Mouse (Mus musculus): ENCODE data around the gene Gcgr. TPM values are rescaled to one million over a fixed set of nuclear protein-coding genes. Genes with fewer than 3 reads are reported as not detected.
"Not testable (repeated sequence)": the region's sequence is repeated elsewhere in the genome, so short reads cannot be mapped to it uniquely, and the experiment has no call there.

Gene Gcgr
- polyA plus RNA-seq, 1 experiment from 2014 or later, result 2.8 TPM

DNA sequence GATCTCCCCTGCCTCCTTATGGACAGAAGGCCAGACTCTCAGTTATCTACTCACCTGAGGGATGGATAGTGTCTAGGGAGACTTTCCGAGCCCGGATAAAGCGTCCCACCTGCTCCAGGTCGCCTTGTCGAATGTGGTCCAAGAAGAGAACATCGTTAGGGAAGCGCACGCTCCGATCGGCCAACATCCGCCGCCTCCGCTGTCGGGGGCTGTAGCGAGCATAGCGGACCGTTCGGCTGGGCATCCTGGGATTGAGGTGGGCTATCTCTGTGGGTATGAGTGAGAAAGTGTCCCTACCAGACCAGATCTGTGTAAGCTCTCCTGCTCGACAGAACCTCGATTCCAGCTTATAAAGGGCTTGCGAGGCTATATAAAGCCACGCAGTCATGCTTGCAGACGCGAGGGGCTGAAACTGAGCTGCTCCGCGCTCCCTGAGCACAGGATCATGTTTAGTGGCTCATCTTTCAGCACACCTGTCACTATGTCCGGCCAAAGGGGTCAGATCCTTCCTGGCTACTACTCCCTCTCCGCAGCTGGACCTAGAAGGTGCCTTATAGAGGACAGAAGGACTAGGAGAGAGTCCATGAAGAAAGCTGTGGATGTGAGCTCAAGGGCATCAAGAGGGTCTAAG, 20.4 kb downstream of the Gcgr start, which contains the start of gene Ppp1r27:
TSS of gene Ppp1r27 (minus strand) at position 323 of the 631 bp plus-strand sequence.
- Histone ChIP-seq H3K4me2 (peak within 1 kb of the TSS; percentile 87), H3K4me1 (replicated peaks) (peaks cover 39% of the 10 kb centered on the region), H3K9ac (peak within 1 kb of the TSS; percentile 97), H3K36me3 (no peaks in the 10 kb centered on the region), H3K27ac (peak within 1 kb of the TSS; percentile 94), H3K27me3 (no peaks in the 10 kb centered on the region), H3K9me3 (replicated peaks) (no peaks in the 10 kb centered on the region), H3K4me3 (peak within 1 kb of the TSS; percentile 96)
- 90% methylated on average over 28 of the region's 28 CpGs for WGBS
- ATAC-seq (replicated peaks; ENCODE audit: insufficient number of reproducible peaks, insufficient read depth, low FRiP score, low read depth), result no peak

DNA sequence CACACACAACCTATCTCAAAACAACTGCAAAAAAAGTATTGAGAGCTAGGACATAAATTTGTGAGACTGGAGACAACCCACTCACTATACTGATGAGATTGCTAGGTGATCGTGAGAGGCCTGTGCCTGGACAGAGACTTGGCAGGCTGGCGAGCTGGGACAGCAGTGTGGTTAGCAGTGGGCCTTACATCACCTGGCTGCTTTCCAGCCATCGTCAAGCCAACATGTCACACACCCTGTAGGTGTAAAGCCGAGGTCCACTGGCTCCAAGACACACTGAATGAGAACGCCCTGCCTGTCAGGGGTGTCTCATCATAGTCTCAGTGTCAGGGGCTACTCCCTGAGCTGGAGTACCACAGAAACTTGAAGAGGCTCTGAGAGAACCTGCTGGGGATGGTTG, 22.2 kb downstream of the Gcgr start:
- no peak overlapping the region for H3K4me3 ChIP-seq
- H3K9ac ChIP-seq, result no peak overlapping the region
- no peaks in the 10 kb centered on the region for H3K36me3 ChIP-seq
- 52% methylated on average over 5 of the region's 5 CpGs for WGBS
- H3K27me3 ChIP-seq, result no peaks in the 10 kb centered on the region
- H3K4me1 ChIP-seq (replicated peaks), result peaks cover 29% of the 10 kb centered on the region
- H3K4me2 ChIP-seq, result no peak overlapping the region
- no peak overlapping the region for H3K27ac ChIP-seq
- no peaks in the 10 kb centered on the region for H3K9me3 ChIP-seq (replicated peaks)
- ATAC-seq (replicated peaks; ENCODE audit: insufficient number of reproducible peaks, insufficient read depth, low FRiP score, low read depth), result no peak

GRCm38 (mm10) chr11:120554834-120555233, 24.3 kb downstream of the Gcgr start:
- no peak overlapping the region for H3K9ac ChIP-seq
- H3K4me2 ChIP-seq, result no peak overlapping the region
- 0 out of 2 replicates have a peak, but pooled peaks have one; percentile 24 for ATAC-seq (replicated peaks; ENCODE audit: insufficient number of reproducible peaks, insufficient read depth, low FRiP score, low read depth)

DNA sequence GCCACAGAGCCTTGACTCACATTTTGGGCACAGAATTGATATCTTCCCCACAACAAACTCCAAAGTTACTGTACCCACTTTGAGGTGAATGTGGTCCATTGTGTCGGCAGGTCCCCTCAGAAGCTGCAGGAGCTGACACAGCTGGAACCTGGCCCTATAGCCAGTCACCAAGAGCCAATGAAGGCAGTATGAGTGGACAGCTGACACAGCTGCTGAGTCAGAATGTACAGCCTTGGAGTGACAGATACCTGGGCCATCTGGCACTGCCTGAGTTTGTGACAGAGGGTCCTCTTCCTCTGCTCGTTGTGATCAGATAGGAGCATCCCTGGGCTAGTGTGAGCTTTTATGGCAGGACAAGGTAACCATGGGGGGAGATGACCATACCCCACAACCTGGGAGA, 24.8 kb downstream of the Gcgr start:
- WGBS, result 44% methylated on average over 2 of the region's 2 CpGs
- Histone ChIP-seq H3K4me1 (replicated peaks) (peaks cover 12% of the 10 kb centered on the region), H3K36me3 (peaks cover 16% of the 10 kb centered on the region), H3K4me2 (no peak overlapping the region), H3K27me3 (no peaks in the 10 kb centered on the region), H3K9ac (no peak overlapping the region), H3K4me3 (no peak overlapping the region), H3K27ac (peak overlapping the region; percentile 38; the same call in 1 of the 2 replicates), H3K9me3 (replicated peaks) (no peaks in the 10 kb centered on the region)
- ATAC-seq (replicated peaks; ENCODE audit: insufficient number of reproducible peaks, insufficient read depth, low FRiP score, low read depth), result 0 out of 2 replicates have a peak, but pooled peaks have one; percentile 43

More at GRCm38 (mm10) chr11:120554834-120555233, 24.3 kb downstream of the Gcgr start:
- peak overlapping the region; percentile 44; the same call in 1 of the 2 replicates for H3K27ac ChIP-seq
- WGBS, result 28% methylated on average over 7 of the region's 7 CpGs
- H3K27me3 ChIP-seq, result no peaks in the 10 kb centered on the region
- H3K4me1 ChIP-seq (replicated peaks), result peaks cover 16% of the 10 kb centered on the region
- peaks cover 11% of the 10 kb centered on the region; the same call in 1 of the 2 replicates for H3K36me3 ChIP-seq
- no peaks in the 10 kb centered on the region for H3K9me3 ChIP-seq (replicated peaks)
- no peak overlapping the region for H3K4me3 ChIP-seq

- WGBS, result 87% methylated on average over 6 of the region's 6 CpGs
- Histone ChIP-seq H3K4me1 (replicated peaks) (peaks cover 11% of the 10 kb centered on the region; the same call in 1 of the 2 replicates), H3K36me3 (peaks cover 52% of the 10 kb centered on the region)
- H3K4me3 ChIP-seq; H3K27ac ChIP-seq; H3K9ac ChIP-seq; ATAC-seq (replicated peaks; ENCODE audit: insufficient number of reproducible peaks, insufficient read depth, low FRiP score, low read depth); H3K27me3 ChIP-seq; H3K9me3 ChIP-seq (replicated peaks); H3K4me2 ChIP-seq: not testable (repeated sequence)
These were observed 28.3 kb downstream of the Gcgr start for GRCm38 (mm10) chr11:120558843-120559242.

GRCm38 (mm10) chr11:120560952-120561728, 30.6 kb downstream of the Gcgr start:
- 91% methylated on average over 13 of the region's 13 CpGs for WGBS
- no peaks in the 10 kb centered on the region for H3K27me3 ChIP-seq
- no peaks in the 10 kb centered on the region for H3K9me3 ChIP-seq (replicated peaks)
- 0 out of 2 replicates have a peak, but pooled peaks have one; percentile 31 for ATAC-seq (replicated peaks; ENCODE audit: insufficient number of reproducible peaks, insufficient read depth, low FRiP score, low read depth)
- H3K4me1 ChIP-seq (replicated peaks), result no peaks in the 10 kb centered on the region
- H3K9ac ChIP-seq, result no peak overlapping the region
- H3K36me3 ChIP-seq, result peaks cover 72% of the 10 kb centered on the region
- H3K27ac ChIP-seq, result no peak overlapping the region
- no peak overlapping the region for H3K4me3 ChIP-seq
- no peak overlapping the region for H3K4me2 ChIP-seq

DNA sequence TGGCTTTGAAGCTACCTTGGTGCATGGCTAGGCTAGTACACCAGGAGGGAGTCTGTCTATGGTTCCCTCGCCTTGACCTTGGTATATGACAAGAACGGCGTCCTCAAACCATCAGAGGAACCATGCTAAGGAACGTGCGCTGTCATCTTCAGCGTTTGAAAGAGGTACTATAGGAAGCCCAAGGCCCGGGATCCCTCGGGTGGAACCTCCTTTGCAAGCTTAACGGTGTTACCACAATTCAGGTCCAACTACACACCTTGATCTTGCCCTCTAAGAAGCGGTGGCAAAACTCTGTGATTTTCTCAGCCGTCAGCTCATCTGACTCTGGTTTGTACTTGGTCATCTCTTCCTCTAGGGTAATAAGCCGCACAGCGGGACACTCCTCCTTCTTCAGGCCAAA, 32.5 kb downstream of the Gcgr start:
- no peak for ATAC-seq (replicated peaks; ENCODE audit: insufficient number of reproducible peaks, insufficient read depth, low FRiP score, low read depth)
- Histone ChIP-seq H3K4me3 (no peak overlapping the region), H3K9ac (no peak overlapping the region), H3K27me3 (no peaks in the 10 kb centered on the region), H3K27ac (no peak overlapping the region), H3K4me2 (no peak overlapping the region), H3K4me1 (replicated peaks) (no peaks in the 10 kb centered on the region), H3K36me3 (peaks cover 90% of the 10 kb centered on the region), H3K9me3 (replicated peaks) (no peaks in the 10 kb centered on the region)
- 95% methylated on average over 13 of the region's 13 CpGs for WGBS

DNA sequence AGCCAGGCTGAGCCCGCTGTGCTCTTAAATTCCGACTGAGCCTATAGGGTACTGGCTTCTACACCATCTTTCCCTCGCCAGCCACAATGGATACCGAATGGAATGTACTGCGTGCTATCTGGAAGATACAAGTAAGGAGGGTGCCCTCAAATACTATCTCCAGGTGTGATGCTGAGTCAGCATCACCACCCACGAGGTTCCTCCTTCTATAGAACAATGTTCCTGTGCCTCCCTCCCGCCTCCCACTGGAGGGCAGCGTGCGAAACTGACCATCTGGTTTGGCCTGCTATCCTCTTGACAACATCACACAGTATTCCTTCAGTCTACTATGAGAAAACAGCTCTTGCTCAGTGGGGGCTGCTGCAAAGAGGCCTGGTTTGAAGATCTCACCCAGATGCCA, 34.6 kb downstream of the Gcgr start:
- peaks cover 93% of the 10 kb centered on the region for H3K36me3 ChIP-seq
- 80% methylated on average over 9 of the region's 9 CpGs for WGBS
- H3K4me3 ChIP-seq, result no peak overlapping the region
- H3K4me2 ChIP-seq, result no peak overlapping the region
- H3K9me3 ChIP-seq (replicated peaks), result no peaks in the 10 kb centered on the region
- no peak overlapping the region for H3K9ac ChIP-seq
- H3K27me3 ChIP-seq, result no peaks in the 10 kb centered on the region
- no peak overlapping the region for H3K27ac ChIP-seq
- no peak for ATAC-seq (replicated peaks; ENCODE audit: insufficient number of reproducible peaks, insufficient read depth, low FRiP score, low read depth)
- no peaks in the 10 kb centered on the region for H3K4me1 ChIP-seq (replicated peaks)

DNA sequence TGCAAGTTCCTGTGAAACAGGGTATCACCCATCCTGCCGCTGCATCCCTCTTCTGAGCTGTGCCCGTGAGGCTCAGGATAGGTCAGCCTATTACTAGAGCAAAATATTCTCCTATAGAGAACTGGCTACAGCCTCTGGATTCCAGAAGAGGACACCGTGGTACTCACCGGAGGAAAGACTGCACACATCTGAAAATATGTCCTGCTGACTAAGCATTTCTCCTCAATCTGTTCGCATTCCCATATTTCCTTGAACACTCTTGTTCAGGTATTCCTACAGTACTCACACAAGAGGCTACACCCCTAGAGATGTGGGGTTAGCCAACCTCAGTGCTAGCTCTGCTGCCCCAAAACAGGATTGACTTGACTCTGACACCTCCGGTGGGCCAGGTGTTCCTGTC, 37.8 kb downstream of the Gcgr start:
- no peak overlapping the region for H3K27ac ChIP-seq
- H3K4me3 ChIP-seq, result no peak overlapping the region
- no peaks in the 10 kb centered on the region for H3K27me3 ChIP-seq
- peaks cover 73% of the 10 kb centered on the region for H3K36me3 ChIP-seq
- H3K9ac ChIP-seq, result no peak overlapping the region
- WGBS, result 83% methylated on average over 6 of the region's 6 CpGs
- peaks cover 14% of the 10 kb centered on the region for H3K4me1 ChIP-seq (replicated peaks)
- no peak overlapping the region for H3K4me2 ChIP-seq
- no peak for ATAC-seq (replicated peaks; ENCODE audit: insufficient number of reproducible peaks, insufficient read depth, low FRiP score, low read depth)
- no peaks in the 10 kb centered on the region for H3K9me3 ChIP-seq (replicated peaks)

- ATAC-seq (replicated peaks; ENCODE audit: insufficient number of reproducible peaks, insufficient read depth, low FRiP score, low read depth), result no peak
- H3K27me3 ChIP-seq, result no peaks in the 10 kb centered on the region
- WGBS, result 39% methylated on average over 3 of the region's 3 CpGs
- no peaks in the 10 kb centered on the region for H3K9me3 ChIP-seq (replicated peaks)
- H3K4me1 ChIP-seq (replicated peaks), result peaks cover 22% of the 10 kb centered on the region
- peaks cover 48% of the 10 kb centered on the region for H3K36me3 ChIP-seq
- H3K4me3 ChIP-seq, result peak overlapping the region; percentile 93
- H3K27ac ChIP-seq, result no peak overlapping the region
- peak overlapping the region; percentile 70 for H3K4me2 ChIP-seq
- H3K9ac ChIP-seq, result peak overlapping the region; percentile 93
These were observed 40.6 kb downstream of the Gcgr start for GRCm38 (mm10) chr11:120571122-120571521.

GRCm38 (mm10) chr11:120571754-120572416, 41.4 kb downstream of the Gcgr start:
- Histone ChIP-seq H3K4me2 (peak overlapping the region; percentile 70), H3K27ac (peak overlapping the region; percentile 89), H3K36me3 (peaks cover 40% of the 10 kb centered on the region)

More at GRCm38 (mm10) chr11:120571754-120572416, 41.4 kb downstream of the Gcgr start:
- WGBS, result 4% methylated on average over 11 of the region's 11 CpGs
- Histone ChIP-seq H3K9ac (peak overlapping the region; percentile 93), H3K27me3 (no peaks in the 10 kb centered on the region), H3K4me3 (peak overlapping the region; percentile 93), H3K4me1 (replicated peaks) (peaks cover 22% of the 10 kb centered on the region), H3K9me3 (replicated peaks) (no peaks in the 10 kb centered on the region)
- no peak for ATAC-seq (replicated peaks; ENCODE audit: insufficient number of reproducible peaks, insufficient read depth, low FRiP score, low read depth)

Data from heart, embryonic 15.5 days (tissue).